Mouse (Mus musculus): ENCODE measurements around the gene Ephx3. TPM values are rescaled to one million over a fixed set of nuclear protein-coding genes. Genes with fewer than 3 reads are reported as not detected.

Ephx3 gene
- polyA plus RNA-seq, 1 experiment from 2014 or later, result 0.29 TPM

- Histone ChIP-seq H3K9ac (ENCODE audit: low read depth, low read length) (peak overlapping the region; percentile 81), H3K27ac (ENCODE audit: low read depth, low read length) (peak overlapping the region; percentile 82), H3K36me3 (ENCODE audit: control insufficient read depth, insufficient read depth, low read length) (no peaks in the 10 kb centered on the region), H3K27me3 (replicated peaks; ENCODE audit: control insufficient read depth, insufficient read depth, low read length) (no peaks in the 10 kb centered on the region), H3K4me2 (ENCODE audit: low read length) (peak overlapping the region; percentile 94), H3K9me3 (ENCODE audit: control insufficient read depth, low read length) (no peaks in the 10 kb centered on the region), H3K4me3 (ENCODE audit: low read length) (peak overlapping the region; percentile 61), H3K4me1 (ENCODE audit: control insufficient read depth, insufficient read depth, low read depth, low read length) (peaks cover 27% of the 10 kb centered on the region)
- WGBS, result under 1% methylated on average over 21 of the region's 43 CpGs
- peak; percentile 60 for ATAC-seq
Observed at GRCm38 (mm10) chr17:32165803-32166595, 23.4 kb downstream of the Ephx3 start.

GRCm38 (mm10) chr17:32165266-32165802 lies 24.0 kb downstream of the Ephx3 start:
- WGBS, result 2% methylated on average over 8 of the region's 9 CpGs
- peaks cover 27% of the 10 kb centered on the region for H3K4me1 ChIP-seq (ENCODE audit: control insufficient read depth, insufficient read depth, low read depth, low read length)
- peak; percentile 65 for ATAC-seq
- H3K9me3 ChIP-seq (ENCODE audit: control insufficient read depth, low read length), result no peaks in the 10 kb centered on the region
- H3K27ac ChIP-seq (ENCODE audit: low read depth, low read length), result peak overlapping the region; percentile 82
- no peaks in the 10 kb centered on the region for H3K36me3 ChIP-seq (ENCODE audit: control insufficient read depth, insufficient read depth, low read length)
- H3K9ac ChIP-seq (ENCODE audit: low read depth, low read length), result peak overlapping the region; percentile 81
- no peaks in the 10 kb centered on the region for H3K27me3 ChIP-seq (replicated peaks; ENCODE audit: control insufficient read depth, insufficient read depth, low read length)
- H3K4me3 ChIP-seq (ENCODE audit: low read length), result peak overlapping the region; percentile 61
- peak overlapping the region; percentile 94 for H3K4me2 ChIP-seq (ENCODE audit: low read length)

DNA sequence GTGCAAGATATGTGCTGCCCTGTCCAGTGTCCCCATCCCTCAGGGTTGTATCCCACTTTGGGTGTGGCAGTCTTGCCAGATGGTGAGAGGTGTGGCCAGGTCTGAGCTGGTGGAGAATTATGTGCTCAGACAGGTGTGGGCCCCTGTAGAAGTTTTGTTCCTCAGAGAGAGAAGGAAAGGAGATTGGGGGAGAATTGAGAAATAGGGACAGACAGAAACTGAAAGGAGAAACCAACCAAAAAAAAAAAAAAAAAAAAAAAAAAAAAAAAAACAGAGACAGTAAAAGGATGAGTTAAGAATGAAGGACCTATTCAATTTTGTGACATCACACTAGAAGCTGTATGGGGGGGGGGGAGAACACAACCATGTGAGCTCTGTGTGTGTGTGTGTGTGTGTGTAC lies 24.6 kb downstream of the Ephx3 start:
- H3K27ac ChIP-seq (ENCODE audit: low read depth, low read length), result no peak overlapping the region; the same call in 1 of the 2 replicates
- H3K27me3 ChIP-seq (replicated peaks; ENCODE audit: control insufficient read depth, insufficient read depth, low read length), result no peaks in the 10 kb centered on the region
- H3K9ac ChIP-seq (ENCODE audit: low read depth, low read length), result no peak overlapping the region; the same call in 1 of the 2 replicates
- no peaks in the 10 kb centered on the region for H3K9me3 ChIP-seq (ENCODE audit: control insufficient read depth, low read length)
- no peaks in the 10 kb centered on the region for H3K36me3 ChIP-seq (ENCODE audit: control insufficient read depth, insufficient read depth, low read length)
- ATAC-seq, result no peak
- no peak overlapping the region; the same call in 1 of the 2 replicates for H3K4me2 ChIP-seq (ENCODE audit: low read length)
- no peak overlapping the region for H3K4me3 ChIP-seq (ENCODE audit: low read length)
- peaks cover 27% of the 10 kb centered on the region for H3K4me1 ChIP-seq (ENCODE audit: control insufficient read depth, insufficient read depth, low read depth, low read length)

- Histone ChIP-seq H3K4me1 (ENCODE audit: control insufficient read depth, insufficient read depth, low read depth, low read length) (peaks cover 27% of the 10 kb centered on the region), H3K27me3 (replicated peaks; ENCODE audit: control insufficient read depth, insufficient read depth, low read length) (no peaks in the 10 kb centered on the region), H3K36me3 (ENCODE audit: control insufficient read depth, insufficient read depth, low read length) (no peaks in the 10 kb centered on the region), H3K4me3 (ENCODE audit: low read length) (no peak overlapping the region), H3K9me3 (ENCODE audit: control insufficient read depth, low read length) (no peaks in the 10 kb centered on the region), H3K4me2 (ENCODE audit: low read length) (peak overlapping the region; percentile 6; the same call in 1 of the 2 replicates), H3K27ac (ENCODE audit: low read depth, low read length) (peak overlapping the region; percentile 14; the same call in 1 of the 2 replicates), H3K9ac (ENCODE audit: low read depth, low read length) (no peak overlapping the region)
- 47% methylated on average over 6 of the region's 6 CpGs for WGBS
- ATAC-seq, result no peak
Observed at GRCm38 (mm10) chr17:32163910-32164650, 25.3 kb downstream of the Ephx3 start.

- Histone ChIP-seq H3K4me3 (ENCODE audit: low read length) (peak overlapping the region; percentile 67), H3K36me3 (ENCODE audit: control insufficient read depth, insufficient read depth, low read length) (no peaks in the 10 kb centered on the region), H3K4me2 (ENCODE audit: low read length) (peak overlapping the region; percentile 96), H3K9me3 (ENCODE audit: control insufficient read depth, low read length) (no peaks in the 10 kb centered on the region), H3K9ac (ENCODE audit: low read depth, low read length) (peak overlapping the region; percentile 85), H3K27me3 (replicated peaks; ENCODE audit: control insufficient read depth, insufficient read depth, low read length) (no peaks in the 10 kb centered on the region), H3K4me1 (ENCODE audit: control insufficient read depth, insufficient read depth, low read depth, low read length) (peaks cover 27% of the 10 kb centered on the region), H3K27ac (ENCODE audit: low read depth, low read length) (peak overlapping the region; percentile 59)
- WGBS, result 2% methylated on average over 58 of the region's 58 CpGs
- peak; percentile 52 for ATAC-seq
Observed at GRCm38 (mm10) chr17:32162112-32162850, 27.1 kb downstream of the Ephx3 start.

DNA sequence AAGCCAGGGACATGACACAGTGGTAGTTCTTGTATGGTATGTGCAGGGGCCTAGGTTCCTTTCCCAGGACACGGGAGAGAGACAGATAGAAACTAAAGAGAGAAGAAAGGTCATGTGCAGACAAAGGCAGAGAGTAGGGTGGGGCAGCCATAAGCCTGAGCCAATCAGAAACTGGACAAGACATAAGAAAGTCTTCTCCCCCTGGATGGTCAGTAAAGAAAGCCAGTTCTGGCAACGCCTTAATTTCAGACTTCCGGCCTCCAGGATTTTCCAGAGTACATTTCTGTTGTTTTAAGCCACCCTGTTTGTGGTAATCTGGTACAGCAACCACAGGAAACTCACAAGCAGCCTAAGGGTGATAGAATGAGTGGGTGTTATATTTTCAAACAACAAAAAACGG lies 28.5 kb downstream of the Ephx3 start:
- Histone ChIP-seq H3K4me2 (ENCODE audit: low read length) (no peak overlapping the region), H3K9ac (ENCODE audit: low read depth, low read length) (no peak overlapping the region), H3K9me3 (ENCODE audit: control insufficient read depth, low read length) (no peaks in the 10 kb centered on the region), H3K4me3 (ENCODE audit: low read length) (no peak overlapping the region), H3K4me1 (ENCODE audit: control insufficient read depth, insufficient read depth, low read depth, low read length) (peaks cover 18% of the 10 kb centered on the region), H3K27me3 (replicated peaks; ENCODE audit: control insufficient read depth, insufficient read depth, low read length) (no peaks in the 10 kb centered on the region), H3K27ac (ENCODE audit: low read depth, low read length) (no peak overlapping the region), H3K36me3 (ENCODE audit: control insufficient read depth, insufficient read depth, low read length) (no peaks in the 10 kb centered on the region)
- WGBS, result 75% methylated on average over 4 of the region's 4 CpGs
- ATAC-seq, result no peak

DNA sequence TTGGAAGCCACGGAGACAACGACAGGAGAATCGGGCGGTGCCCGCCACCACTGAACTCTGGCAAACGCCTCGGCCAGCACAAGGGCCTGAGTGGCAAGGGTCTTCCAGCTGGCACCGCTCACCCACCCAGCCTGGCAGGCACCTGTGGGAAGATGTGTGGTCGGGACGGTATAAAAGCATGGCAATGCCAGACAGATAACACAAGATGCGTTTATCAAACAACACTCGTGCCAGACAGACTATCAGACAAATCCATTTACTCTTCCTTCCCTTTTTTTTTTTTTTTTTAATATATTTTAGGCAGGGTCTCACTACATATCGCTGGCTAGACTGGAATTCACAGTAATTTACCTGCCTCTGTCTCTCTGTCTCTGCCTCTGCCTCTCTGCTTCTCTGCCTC lies 30.5 kb downstream of the Ephx3 start:
- no peak overlapping the region for H3K4me3 ChIP-seq (ENCODE audit: low read length)
- H3K27ac ChIP-seq (ENCODE audit: low read depth, low read length), result no peak overlapping the region
- WGBS, result 90% methylated on average over 13 of the region's 13 CpGs
- ATAC-seq, result no peak
- H3K4me1 ChIP-seq (ENCODE audit: control insufficient read depth, insufficient read depth, low read depth, low read length), result peaks cover 10% of the 10 kb centered on the region
- H3K9ac ChIP-seq (ENCODE audit: low read depth, low read length), result no peak overlapping the region
- no peak overlapping the region for H3K4me2 ChIP-seq (ENCODE audit: low read length)
- H3K27me3 ChIP-seq (replicated peaks; ENCODE audit: control insufficient read depth, insufficient read depth, low read length), result no peaks in the 10 kb centered on the region
- H3K36me3 ChIP-seq (ENCODE audit: control insufficient read depth, insufficient read depth, low read length), result no peaks in the 10 kb centered on the region
- H3K9me3 ChIP-seq (ENCODE audit: control insufficient read depth, low read length), result no peaks in the 10 kb centered on the region

GRCm38 (mm10) chr17:32146718-32147117 lies 42.6 kb downstream of the Ephx3 start:
- no peak overlapping the region for H3K4me3 ChIP-seq (ENCODE audit: low read length)
- H3K9ac ChIP-seq (ENCODE audit: low read depth, low read length), result no peak overlapping the region
- peak; percentile 58 for ATAC-seq
- H3K27me3 ChIP-seq (replicated peaks; ENCODE audit: control insufficient read depth, insufficient read depth, low read length), result no peaks in the 10 kb centered on the region
- H3K4me2 ChIP-seq (ENCODE audit: low read length), result no peak overlapping the region
- peak overlapping the region; percentile 54 for H3K27ac ChIP-seq (ENCODE audit: low read depth, low read length)
- H3K4me1 ChIP-seq (ENCODE audit: control insufficient read depth, insufficient read depth, low read depth, low read length), result peaks cover 6% of the 10 kb centered on the region; the same call in 1 of the 2 replicates
- WGBS, result 81% methylated on average over 8 of the region's 8 CpGs
- H3K9me3 ChIP-seq (ENCODE audit: control insufficient read depth, low read length), result no peaks in the 10 kb centered on the region
- H3K36me3 ChIP-seq (ENCODE audit: control insufficient read depth, insufficient read depth, low read length), result no peaks in the 10 kb centered on the region
